Mouse (Mus musculus): Measurements from ENCODE around the gene Gtf2ird1.

DNA sequence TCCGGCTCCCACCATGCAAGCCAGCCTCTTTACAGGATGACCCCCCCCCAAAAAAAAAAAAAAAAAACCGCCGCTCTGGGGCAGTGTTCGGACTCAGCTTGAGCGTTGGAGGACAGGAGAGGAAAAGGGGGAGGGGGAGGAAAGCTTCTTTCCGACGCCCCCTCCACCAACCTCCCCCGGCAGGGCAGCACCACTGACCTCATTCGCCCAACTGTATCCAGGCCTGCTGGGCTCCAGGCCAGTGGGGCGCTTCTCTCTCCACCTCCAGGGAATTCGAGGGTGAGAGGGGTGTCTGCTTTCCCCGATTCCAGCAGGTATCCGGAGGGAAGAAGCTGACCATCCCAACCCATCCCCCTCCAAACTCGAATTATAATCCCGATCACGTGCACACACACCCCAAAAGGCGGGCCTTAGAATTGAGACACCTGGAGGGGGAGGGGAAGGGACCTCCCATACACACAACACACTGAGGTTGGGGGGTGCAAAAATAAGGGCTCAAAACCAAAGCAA, 547 bp downstream of the Gtf2ird1 start:
- TF ChIP-seq CTCF (IDR thresholded peaks at IDR 0.05): no peak
- TF ChIP-seq POLR2A (IDR thresholded peaks at IDR 0.05; ENCODE audit: insufficient read depth, low read depth, low read length): no peak
- no peak for TF ChIP-seq EP300 (IDR thresholded peaks at IDR 0.05; ENCODE audit: insufficient read depth, low read depth, low read length)

All from heart, adult 2 months (tissue).